Mouse (Mus musculus): ENCODE results near the gene Iqschfp.

DNA sequence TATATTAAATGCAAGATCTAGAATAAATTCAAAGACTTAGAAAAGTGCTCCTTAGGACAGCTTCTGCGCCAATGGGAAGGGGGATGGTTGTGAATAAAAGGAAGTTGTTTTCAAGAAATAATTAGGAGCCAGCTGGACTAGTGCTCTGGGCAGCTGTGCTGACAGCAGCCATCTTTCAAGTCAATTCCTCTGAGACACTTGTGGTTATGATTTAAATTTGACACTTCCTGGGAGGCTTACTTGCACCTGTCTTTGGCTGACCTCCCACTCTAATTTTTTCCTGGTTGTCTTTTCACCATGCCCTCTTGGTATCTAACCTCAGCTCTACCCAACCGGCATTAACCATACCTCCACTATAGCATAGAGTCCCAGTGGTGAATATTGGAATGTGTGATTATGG, 55.0 kb downstream of the Iqschfp start:
- TF ChIP-seq CTCF (IDR thresholded peaks at IDR 0.05; ENCODE audit: low read depth) = no peak
- no peak for TF ChIP-seq EP300 (IDR thresholded peaks at IDR 0.05; ENCODE audit: low read depth)
